Mouse (Mus musculus) ovary, postnatal 36 days (tissue): ENCODE measurements around the gene Lta.
"Not testable (repeated sequence)": the region's sequence is repeated elsewhere in the genome, so short reads cannot be mapped to it uniquely, and the experiment has no call there.

Source experiments
- DNase-seq: peaks from one replicate; pipeline ENCODE4 v3.0.0; 2022; ENCODE audit warnings: low spot score, mixed read lengths

Lta gene

DNA sequence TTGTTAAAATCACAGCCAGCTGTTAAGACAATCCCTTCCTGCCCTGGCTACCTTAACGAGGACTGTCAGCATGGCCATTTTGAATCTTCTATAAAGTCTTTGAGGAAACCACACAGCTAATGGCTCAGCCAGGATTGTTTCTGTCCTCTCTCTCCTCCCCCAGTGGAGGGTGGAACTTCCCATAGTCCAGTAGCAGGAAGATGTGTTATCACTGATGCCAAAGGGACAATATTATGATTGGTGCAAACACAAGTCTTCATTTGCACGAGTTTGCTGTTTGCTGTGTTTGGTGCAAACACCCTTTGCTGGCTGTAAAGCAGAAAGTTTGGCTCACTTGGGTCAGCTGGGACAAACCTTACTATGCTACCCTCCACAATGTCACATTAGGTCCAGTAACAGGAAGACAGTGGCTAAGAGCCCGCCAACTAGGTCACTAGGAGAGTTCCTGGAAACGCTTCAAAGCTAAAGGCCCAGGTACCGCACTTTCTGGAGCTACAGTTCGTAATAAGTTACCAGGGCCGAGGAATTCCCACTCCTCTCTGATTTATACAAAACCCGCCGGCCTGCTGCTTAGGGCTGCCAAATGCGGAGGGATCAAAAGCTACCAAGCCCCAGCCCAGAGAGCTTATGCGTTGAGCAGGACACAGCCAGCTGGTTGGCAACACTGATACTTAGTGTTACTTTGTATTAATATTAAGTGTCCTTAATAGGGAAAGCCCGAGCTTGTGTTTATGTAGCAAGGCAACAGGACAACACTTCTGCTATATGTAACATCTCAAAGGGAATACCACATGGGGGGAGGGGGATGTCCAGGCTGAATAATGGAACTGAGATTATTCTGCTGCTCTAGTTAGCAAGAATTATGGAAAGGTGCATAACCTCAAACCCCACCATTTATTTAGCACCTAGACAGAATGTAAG, 35.5 kb upstream of the Lta start:
- DNase-seq: no peak

DNA sequence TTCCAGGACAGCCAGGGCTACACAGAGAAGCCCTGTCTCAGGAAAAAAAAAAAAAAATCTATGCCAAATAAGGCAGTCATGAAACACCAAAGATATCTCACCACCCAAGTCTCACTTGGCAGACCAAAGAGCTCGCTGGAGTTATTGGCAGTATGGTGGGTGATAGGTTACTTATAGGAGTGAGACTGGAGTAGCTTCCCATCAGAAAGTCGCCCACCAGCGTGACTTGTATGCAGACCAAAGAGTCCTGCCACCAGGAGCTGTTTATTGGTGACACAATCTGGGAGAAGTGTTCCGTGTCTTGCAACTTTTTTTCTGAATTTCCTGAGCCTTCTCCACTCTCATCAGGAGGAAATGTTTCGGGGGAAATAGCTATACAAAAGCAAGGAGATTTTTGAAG, 34.5 kb upstream of the Lta start:
- DNase-seq: no peak

DNA sequence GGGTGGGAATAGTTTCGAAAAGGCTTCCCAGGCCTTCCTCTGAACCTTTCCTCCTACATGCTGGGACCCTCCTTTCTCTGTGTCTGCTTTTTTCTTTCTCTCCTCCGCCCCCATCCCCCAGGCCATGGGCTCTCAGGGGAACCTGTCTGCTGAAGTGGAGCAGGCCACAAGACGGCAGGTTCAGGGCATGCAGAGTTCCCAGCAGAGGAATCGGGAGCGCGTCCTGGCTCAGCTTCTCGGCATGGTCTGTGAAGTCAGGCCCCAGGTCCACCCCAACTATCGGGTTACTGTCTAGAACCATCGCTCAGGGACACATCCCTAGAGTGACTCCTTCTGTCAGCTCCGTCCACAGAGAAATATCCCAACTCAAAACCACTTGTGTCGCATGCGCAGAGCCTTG, 32.4 kb upstream of the Lta start:
- DNase-seq: no peak

DNA sequence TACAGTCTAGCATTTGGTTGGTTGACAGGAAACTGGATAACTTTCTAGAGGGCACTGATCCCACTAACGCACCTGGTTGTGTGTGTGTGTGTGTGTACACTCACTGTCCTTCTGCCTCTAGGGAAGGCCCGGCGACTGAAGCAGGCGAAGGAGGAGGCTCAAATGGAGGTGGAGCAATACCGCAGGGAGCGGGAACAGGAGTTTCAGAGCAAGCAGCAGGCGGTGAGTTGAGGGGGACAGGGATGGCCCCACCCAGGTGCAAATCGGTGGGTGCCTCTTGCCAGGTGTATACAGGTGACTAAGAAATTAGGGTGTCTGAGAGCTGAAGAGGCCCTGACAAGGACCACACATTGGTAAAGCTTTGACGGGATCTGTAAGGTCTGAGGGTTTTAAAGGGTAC, 31.8 kb upstream of the Lta start:
- no peak for DNase-seq

DNA sequence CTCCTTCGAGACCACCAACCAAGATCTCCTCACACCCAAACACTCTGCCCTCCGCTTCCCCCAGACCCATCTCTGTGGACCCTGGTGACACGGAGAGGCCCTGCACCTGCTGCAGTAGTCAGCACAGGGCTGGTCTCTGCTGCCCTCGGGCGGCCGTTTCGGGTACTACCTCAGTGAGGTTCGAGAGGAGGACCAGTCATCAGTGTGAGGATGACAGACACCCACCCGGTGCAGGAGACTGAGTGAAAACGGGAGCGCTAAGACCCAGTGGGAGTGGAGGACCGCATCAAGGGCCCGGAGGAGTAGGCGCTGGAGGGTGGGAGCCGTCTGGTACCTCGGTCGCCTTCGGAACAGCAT, 31.2 kb upstream of the Lta start:
- DNase-seq: peak; percentile 95

DNA sequence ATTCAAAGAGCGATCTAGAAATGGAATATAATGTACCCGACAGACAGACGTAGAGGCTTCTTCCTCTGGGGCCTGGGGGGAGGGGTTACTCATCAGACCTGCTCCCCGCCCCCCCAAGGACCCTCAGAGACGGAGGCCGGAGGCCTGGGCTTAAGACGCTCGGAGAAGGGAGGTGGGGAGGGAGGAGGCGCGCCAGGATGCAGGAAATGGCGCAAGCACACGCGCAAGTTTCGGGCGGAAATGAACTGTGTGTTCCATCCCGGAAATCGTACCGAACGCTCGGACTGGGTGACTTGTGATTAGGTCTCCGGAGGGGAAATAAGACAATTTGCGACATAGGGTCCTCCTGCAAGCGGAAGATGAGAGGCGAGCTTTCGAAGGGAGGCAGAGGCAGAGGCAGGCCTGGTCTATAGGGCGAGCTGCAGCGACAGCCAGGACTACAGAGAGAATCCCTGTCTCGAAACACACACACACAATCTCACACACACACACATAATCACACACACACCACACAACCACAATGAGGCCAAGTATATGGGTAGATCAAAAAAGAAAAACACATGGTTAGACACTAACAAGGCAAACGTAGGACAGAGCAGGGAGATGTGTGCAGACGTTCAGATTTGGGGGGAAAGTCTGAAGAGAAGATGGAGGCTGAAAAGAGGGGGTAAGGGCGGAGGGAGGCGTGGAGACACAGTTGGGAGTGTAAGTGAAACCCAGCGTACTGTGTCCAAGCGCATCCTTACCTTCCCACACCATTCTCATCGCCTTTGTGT, 30.7 kb upstream of the Lta start, which contains the start of gene Nfkbil1:
TSS of gene Nfkbil1 (minus strand) at position 179 of the 776 bp plus-strand sequence.
- peak; percentile 87 for DNase-seq

DNA sequence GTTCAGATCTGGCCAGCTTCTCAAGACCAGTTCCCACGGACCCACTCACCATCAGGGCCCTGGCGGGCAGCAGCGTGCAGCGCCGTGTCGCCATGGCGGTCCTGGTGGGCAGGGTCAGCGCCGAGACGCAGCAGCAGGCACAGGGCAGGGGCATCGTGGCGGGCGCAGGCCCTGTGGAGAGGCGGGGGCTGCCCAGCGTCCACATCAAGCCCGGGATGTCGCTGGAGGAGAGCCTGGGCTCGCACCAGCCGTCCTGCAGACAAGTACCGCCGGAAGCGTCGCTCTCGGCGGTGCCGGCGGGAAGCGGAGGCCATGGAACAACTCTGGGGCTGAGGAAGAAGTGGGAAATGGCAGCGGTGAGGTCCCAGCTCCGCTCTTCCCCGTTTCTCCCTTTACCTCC, 29.8 kb upstream of the Lta start:
- peak; percentile 65 for DNase-seq

DNA sequence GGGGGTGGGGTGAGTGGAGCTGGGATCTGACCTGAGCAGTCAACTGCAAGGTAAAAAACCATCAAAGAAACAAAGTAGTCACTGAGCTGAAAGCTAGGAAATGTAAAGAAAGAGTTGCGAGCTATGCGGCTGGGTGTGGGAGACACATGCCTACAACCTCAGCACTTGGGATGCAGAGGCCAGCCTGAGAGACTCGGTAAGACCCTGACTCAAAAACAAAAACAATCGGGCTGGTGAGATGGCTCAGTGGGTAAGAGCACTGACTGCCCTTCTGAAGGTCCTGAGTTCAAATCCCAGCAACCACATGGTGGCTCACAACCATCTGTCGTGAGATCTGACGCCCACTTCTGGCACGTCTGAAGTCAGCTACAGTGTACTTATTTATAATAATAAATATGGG, 28.9 kb upstream of the Lta start:
- not testable (repeated sequence) for DNase-seq

DNA sequence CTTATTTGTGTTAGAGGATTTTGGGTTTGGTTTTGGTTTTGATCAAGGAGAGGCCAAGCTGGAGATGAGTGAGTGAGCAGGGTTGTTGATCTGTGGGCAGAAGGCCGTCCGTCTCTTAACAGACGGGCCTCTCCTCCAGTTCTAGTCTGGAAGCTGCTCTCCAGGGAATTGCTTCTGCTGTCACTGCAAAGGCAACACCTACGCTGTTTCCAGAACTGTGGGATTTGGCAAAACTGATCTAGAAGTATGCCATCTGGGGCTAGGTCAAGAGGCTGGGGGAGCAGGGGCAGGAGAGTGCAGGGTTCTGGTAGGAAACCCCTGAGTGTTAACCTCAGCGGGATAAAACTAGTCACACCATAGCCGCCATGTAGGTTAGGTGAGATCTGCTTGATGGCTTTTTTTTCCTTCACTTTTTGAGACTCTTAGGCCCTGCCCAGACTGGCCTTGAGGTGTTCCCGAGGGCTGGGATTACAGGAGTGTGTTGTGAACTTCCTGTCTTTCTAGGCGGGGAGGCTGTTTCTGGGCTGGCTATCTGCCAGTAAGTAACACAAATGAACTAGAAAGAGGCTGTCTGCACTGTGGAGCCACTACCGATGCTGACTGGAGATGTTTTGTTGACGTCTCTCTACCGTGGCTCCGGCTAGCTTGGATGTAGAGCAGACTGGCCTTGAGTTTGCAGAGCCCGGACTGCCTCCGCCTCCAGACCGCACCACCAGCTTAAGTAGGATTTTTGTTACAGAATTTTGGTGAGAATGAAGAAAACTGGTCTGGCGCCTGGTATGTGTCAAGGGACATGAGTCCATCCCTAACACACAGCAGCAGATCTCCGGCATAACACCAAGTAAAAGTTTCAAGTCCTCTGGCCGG, 28.2 kb upstream of the Lta start, which contains the start of gene Atp6v1g2:
TSS of gene Atp6v1g2 (plus strand) at position 547 of the 867 bp plus-strand sequence.
- peak; percentile 45 for DNase-seq

DNA sequence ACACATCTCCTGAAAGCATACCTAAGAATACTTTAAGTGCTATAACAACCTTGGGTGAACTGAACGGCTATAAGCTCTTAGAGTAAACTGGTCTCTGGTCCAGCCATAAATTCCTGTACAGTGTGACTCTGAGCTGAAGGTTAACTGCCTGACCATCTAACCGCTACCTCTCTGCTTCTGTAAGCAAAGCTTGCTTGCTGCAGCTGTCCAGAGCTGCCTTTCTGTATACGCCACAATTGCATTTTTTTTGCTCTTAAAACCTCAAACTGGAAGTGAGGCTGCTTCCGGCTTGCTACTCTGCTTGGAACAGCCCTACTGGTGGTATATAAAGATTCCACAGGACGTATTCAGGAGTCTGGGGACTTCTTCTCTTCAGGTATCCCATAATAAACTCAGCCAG, 27.5 kb upstream of the Lta start:
- DNase-seq: no peak

DNA sequence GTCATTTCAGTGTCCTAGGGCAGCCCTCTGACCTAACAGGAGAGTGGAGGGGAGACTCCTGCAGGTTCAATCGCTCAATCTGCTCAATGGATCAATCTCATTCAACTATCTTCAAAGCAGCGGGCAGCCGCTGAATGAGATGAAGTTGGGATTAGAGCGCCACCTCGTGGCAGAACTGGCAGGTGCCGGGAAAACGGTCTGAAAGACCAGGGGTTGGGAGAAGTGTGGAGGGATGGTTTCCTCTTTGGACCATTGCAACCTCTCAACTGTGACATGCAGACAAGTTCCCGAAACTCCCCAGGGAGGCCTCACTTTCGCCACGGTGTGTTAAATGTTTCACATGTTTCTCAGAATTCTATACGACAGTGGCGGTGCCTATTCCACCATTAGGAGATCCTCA, 26.9 kb upstream of the Lta start:
- peak; percentile 81 for DNase-seq

DNA sequence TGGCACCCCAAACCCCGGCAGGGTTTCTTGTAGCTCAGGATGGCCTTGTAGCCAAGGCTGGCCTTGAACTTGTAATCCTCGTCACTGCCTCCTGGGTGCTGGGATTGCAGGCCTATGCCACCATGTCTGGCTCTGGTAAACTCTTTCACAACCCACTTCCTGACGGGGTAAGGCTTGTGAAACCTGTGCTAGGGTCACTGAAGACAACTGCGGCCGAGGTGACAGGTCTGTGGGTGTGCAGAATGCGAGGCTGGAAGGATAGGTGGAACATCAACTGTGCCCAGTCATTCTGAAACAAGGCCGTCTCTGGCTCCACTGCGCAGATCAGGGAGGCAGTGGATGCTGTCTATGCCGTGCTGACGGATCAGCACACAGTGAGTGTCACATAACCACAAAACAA, 25.9 kb upstream of the Lta start:
- DNase-seq: no peak

DNA sequence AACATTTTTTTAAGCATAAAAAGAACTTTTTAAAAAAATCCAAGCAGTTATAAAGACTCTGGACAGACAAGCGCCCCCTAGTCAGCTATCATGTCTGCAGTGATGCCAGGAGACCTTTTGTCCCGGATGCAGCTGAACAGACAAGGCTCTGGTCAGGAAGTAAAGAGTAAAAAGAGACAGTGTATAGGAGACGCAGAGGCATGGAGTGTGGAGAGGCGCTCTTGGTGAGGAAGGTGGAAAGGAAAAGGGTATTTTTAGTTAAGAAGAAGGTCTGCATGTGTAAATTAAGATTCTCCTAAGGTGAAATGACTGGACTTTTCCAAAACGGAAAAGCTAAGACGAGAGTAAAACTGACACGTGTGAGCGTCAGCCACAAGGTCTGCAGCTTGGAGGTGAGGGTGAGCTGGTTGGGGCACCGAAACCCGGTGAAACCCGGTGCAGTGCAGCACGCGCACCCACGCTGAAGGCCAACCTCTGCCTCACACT, 21.5 kb upstream of the Lta start:
- DNase-seq: no peak

DNA sequence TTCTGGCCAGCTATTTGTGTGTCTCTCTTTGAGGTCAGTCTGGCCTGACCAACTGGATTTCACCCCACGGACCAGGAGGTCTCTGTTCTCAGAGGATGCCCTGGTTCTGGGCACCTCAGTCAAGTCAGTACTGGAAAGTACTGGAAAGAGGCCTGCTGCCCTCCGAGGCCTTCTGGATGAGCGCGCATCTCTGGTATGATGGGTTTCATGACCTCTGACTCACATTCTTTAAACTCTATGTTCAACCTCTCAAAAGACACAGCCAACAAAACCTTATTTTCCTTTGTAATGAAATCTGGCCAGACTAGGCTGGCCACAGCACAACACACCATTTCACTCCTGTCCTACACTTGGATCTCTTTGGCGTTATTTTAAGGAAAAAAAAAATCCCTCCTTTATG, 20.3 kb upstream of the Lta start:
- no peak for DNase-seq

DNA sequence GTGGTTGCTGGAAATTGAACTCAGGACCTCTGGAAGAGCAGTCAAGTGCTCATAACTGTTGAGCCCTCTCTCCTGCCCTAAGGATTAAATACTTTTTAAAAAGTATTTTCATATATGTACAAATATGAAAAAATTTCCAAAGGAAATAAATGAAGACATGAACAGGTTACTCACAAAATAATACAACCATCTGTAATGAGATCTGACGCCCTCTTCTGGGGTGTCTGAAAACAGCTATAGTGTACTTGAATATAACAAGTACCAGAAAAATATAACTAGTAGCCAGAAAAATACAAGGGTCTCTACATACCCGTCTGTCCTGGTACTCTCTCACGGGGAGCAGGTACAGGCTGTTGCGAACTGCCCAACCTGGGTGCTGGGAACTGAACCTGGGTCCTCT, 19.5 kb upstream of the Lta start:
- DNase-seq: no peak

DNA sequence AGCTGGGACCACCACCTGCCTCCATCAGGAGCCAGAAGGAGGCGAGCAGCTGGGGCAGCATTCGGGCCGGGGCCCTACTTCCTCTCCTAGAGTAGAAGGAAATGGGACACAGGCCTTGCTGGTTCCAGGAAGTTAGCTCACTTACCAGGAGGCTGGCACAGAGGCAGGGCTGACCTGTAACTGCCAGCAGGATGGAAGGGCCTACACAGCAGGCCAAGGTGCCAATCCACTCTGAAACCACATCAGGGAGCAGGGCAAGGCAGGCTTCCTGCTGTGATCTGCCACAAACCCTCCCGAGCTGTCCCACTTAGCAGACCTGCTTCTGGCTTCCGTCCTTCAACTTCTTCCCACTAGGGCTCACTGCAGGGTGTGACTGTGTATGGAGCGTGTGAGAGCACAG, 17.1 kb upstream of the Lta start:
- no peak for DNase-seq

DNA sequence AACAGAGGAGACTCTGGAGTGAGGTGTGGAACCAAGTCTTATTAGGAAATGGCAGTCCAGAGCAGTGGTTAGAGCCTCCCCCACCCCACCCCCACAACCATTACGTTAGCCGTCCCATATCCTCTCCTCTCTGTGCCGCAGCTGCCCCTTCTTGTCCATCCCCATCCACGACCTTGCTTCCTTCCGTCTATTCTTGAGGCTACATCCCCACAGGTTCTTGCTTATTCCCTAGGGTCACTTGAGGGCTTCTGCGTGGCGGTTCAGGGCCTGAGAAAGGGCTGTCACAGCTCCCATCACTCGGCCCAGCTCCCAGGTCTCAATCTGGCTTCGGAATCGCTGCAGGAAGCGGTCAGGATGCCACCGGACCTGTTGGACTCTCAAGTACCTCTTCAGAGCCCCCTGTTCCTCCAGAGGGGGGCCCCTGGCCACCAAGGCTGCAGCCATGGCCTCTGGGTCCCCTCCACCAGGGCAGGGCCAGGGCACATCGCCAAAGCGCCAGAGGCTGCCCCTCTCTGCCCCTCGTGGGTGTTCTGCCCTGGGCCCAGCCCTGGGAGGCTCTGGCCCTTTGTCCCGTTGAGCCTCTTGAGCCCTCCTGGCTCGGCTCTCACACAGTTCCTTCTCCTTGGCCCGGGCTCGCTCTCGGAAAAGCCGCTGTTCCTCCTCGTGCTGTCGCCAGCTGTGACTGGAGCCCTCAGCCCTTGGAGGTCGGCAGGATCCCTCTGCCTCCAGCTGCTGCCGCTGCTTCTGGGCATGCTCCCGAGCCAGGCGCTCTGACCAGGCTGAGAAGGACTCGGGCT, 15.2 kb upstream of the Lta start, which contains the start of gene Gm16181:
TSS of gene Gm16181 (plus strand) at position 679 of the 797 bp plus-strand sequence.
- no peak for DNase-seq

DNA sequence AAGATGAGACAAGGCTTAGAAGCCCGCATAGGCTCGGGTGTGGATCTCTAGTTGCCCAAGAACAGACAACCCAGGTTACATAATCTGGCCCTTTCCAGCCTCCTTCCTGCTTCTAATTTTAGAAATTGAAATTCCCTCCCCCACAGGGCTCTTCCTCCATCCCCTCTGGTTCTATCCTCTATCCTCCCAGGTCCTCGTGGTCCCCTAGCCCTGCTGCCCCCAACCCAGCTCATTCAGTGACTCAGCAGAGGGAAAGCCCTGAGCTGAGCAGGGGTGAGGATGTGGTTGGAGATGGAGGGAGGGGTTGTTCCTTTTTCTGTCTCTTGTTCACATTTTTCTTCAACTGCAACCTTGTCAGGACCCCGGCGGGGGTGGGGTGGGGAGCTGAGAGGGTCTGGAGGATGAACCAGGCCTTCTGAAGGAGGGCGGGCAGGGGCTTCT, 14.5 kb upstream of the Lta start:
- DNase-seq: no peak

DNA sequence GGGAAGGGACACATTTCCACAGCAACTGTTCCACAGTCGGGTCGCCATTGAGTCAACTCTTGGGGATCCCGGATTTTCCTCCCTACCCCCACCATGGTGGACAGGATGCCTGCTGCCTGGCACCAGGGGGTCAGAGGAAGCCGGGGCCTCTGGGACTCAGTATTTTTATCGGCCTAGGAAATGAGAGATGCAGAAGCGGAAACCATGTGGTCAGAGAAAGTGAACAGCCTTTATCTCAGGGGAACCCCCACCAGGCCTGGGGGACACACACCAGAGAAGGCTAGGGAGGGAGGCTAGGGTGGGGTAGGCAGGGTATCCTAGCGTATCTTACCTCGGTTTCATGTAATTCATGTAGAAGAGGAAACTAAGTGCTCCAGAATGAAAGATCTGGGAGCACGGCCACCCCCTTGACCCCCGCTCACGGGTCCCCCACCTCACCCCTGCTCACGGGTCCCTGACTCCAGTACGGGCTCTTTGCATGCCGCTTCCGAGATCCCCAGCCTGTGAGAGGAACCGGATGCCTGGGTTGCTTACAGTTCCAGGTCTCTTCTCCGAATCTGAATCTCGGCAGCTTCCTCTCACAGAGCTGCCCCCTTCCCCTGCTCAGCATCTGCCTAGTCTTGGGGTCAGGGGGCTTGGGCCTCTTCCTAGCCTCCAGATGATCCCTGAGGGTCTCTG, 13.5 kb upstream of the Lta start:
- DNase-seq: no peak

DNA sequence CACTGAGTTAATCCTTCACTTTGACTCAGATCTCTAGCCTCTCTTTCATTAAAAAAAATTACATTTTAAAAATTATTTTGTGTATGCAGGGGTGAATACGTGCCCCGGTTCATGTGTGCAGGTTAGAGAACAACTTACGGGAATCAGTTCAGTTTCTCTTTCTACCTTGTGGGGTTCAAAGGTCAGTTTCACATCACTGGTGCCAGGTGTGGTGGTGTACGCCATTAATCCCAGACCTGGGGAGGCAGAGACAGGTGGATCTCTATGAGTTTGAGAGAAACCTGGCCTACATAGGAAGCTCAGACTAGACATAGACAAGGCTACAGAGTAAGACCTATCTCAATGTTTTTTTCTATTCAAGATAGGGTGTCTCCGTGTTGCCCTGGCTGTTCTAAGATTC, 7.9 kb upstream of the Lta start:
- no peak for DNase-seq

DNA sequence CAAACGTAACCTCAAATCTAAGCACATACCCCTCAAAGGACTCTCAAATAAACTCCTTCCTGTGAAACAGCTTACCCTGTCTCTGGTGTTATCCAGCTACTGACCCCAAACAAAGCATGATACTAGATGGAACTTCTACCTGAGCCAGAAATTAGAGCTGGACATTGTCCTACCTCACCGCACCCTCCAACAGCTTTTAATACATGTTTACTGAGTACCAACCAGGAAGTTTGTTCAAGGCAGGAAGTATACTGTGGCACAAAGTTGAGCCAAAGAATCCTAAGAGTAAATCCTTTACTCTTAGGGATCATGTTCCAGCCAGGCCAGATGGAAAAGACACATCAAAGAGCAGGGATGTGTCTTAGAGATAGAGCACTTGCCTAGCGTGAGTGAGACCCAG, 5.4 kb upstream of the Lta start:
- DNase-seq: no peak
